Mouse (Mus musculus): ENCODE measurements around the gene Mettl27. TPM values are rescaled to one million over a fixed set of nuclear protein-coding genes. Genes with fewer than 3 reads are reported as not detected.
"Not testable (repeated sequence)": the region's sequence is repeated elsewhere in the genome, so short reads cannot be mapped to it uniquely, and the experiment has no call there.

Mettl27 gene
- total and polyA plus RNA-seq, 2 experiments from 2014 or later, result 10.1 to 11.2 TPM

- Histone ChIP-seq H3K4me2 (ENCODE audit: low read depth) (no peak overlapping the region), H3K36me3 (ENCODE audit: insufficient read depth) (no peaks in the 10 kb centered on the region), H3K9me3 (ENCODE audit: low read length) (no peaks in the 10 kb centered on the region), H3K4me1 (ENCODE audit: insufficient read depth) (no peaks in the 10 kb centered on the region), H3K9ac (no peak overlapping the region), H3K4me3 (ENCODE audit: low read depth, low read length) (no peak overlapping the region), H3K27ac (ENCODE audit: low read depth, low read length) (no peak overlapping the region), H3K27me3 (ENCODE audit: insufficient read depth, low read length) (no peaks in the 10 kb centered on the region)
- TF ChIP-seq CTCF (IDR thresholded peaks at IDR 0.05; ENCODE audit: low read depth), result no peak
- ATAC-seq, result no peak
- WGBS, result 67% methylated on average over 6 of the region's 6 CpGs
- no peak for DNase-seq
Observed at GRCm38 (mm10) chr5:134920106-134920687, 12.0 kb upstream of the Mettl27 start.

GRCm38 (mm10) chr5:134921106-134921505, 11.1 kb upstream of the Mettl27 start:
- Histone ChIP-seq H3K27ac (ENCODE audit: low read depth, low read length) (no peak overlapping the region), H3K27me3 (ENCODE audit: insufficient read depth, low read length) (no peaks in the 10 kb centered on the region), H3K9me3 (ENCODE audit: low read length) (no peaks in the 10 kb centered on the region), H3K9ac (no peak overlapping the region), H3K36me3 (ENCODE audit: insufficient read depth) (no peaks in the 10 kb centered on the region), H3K4me1 (ENCODE audit: insufficient read depth) (no peaks in the 10 kb centered on the region), H3K4me2 (ENCODE audit: low read depth) (no peak overlapping the region), H3K4me3 (ENCODE audit: low read depth, low read length) (no peak overlapping the region)
- ATAC-seq, result no peak
- 89% methylated on average over 8 of the region's 8 CpGs for WGBS
- DNase-seq, result no peak
- no peak for TF ChIP-seq CTCF (IDR thresholded peaks at IDR 0.05; ENCODE audit: low read depth)

- H3K4me1 ChIP-seq (ENCODE audit: insufficient read depth), result no peaks in the 10 kb centered on the region
- 49% methylated on average over 6 of the region's 6 CpGs for WGBS
- DNase-seq, result no peak
- no peak for TF ChIP-seq CTCF (IDR thresholded peaks at IDR 0.05; ENCODE audit: low read depth)
- no peak overlapping the region for H3K9ac ChIP-seq
- H3K4me3 ChIP-seq (ENCODE audit: low read depth, low read length), result no peak overlapping the region
- no peak overlapping the region for H3K27ac ChIP-seq (ENCODE audit: low read depth, low read length)
- no peaks in the 10 kb centered on the region for H3K27me3 ChIP-seq (ENCODE audit: insufficient read depth, low read length)
- no peak overlapping the region for H3K4me2 ChIP-seq (ENCODE audit: low read depth)
- H3K9me3 ChIP-seq (ENCODE audit: low read length), result no peaks in the 10 kb centered on the region
- no peaks in the 10 kb centered on the region for H3K36me3 ChIP-seq (ENCODE audit: insufficient read depth)
- ATAC-seq, result no peak
Observed at GRCm38 (mm10) chr5:134923141-134923540, 9.0 kb upstream of the Mettl27 start.

DNA sequence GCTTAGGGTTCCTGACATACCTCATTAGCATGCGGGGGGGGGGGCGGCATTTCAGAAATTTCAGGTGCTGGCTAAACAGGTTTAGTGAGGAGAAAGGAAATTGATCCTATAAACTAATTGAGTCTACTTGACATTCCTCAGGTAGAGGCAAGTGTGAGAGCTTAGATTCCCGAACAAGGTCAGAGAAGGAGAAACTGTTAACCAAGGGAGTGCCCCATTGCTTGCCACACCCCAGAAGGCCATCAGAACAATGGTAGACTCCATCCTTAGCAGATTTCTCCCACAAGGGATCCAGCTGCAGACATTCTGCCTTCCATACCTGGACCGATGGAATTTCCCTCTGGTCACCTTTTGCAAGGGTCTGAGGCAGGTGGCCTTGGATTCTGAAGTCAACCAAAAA, 5.4 kb upstream of the Mettl27 start:
- no peak overlapping the region for H3K4me3 ChIP-seq (ENCODE audit: low read depth, low read length)
- H3K27me3 ChIP-seq (ENCODE audit: insufficient read depth, low read length), result no peaks in the 10 kb centered on the region
- no peaks in the 10 kb centered on the region for H3K4me1 ChIP-seq (ENCODE audit: insufficient read depth)
- WGBS, result 86% methylated on average over 4 of the region's 4 CpGs
- H3K9ac ChIP-seq, result no peak overlapping the region
- no peak for ATAC-seq
- no peak overlapping the region for H3K4me2 ChIP-seq (ENCODE audit: low read depth)
- no peak overlapping the region for H3K27ac ChIP-seq (ENCODE audit: low read depth, low read length)
- no peak for TF ChIP-seq CTCF (IDR thresholded peaks at IDR 0.05; ENCODE audit: low read depth)
- no peaks in the 10 kb centered on the region for H3K9me3 ChIP-seq (ENCODE audit: low read length)
- no peaks in the 10 kb centered on the region for H3K36me3 ChIP-seq (ENCODE audit: insufficient read depth)
- DNase-seq, result no peak

- TF ChIP-seq CTCF (IDR thresholded peaks at IDR 0.05; ENCODE audit: low read depth), result no peak
- 87% methylated on average over 2 of the region's 2 CpGs for WGBS
Observed at GRCm38 (mm10) chr5:134929988-134930387, 2.2 kb upstream of the Mettl27 start.

GRCm38 (mm10) chr5:134932903-134933276, 722 bp downstream of the Mettl27 start:
- Histone ChIP-seq H3K9me3 (ENCODE audit: low read length) (no peaks in the 10 kb centered on the region), H3K27me3 (ENCODE audit: insufficient read depth, low read length) (no peaks in the 10 kb centered on the region), H3K27ac (ENCODE audit: low read depth, low read length) (no peak overlapping the region), H3K4me1 (ENCODE audit: insufficient read depth) (no peaks in the 10 kb centered on the region), H3K4me2 (ENCODE audit: low read depth) (peak overlapping the region; percentile 100), H3K4me3 (ENCODE audit: low read depth, low read length) (peak overlapping the region; percentile 63), H3K36me3 (ENCODE audit: insufficient read depth) (no peaks in the 10 kb centered on the region), H3K9ac (peak overlapping the region; percentile 56)
- ATAC-seq, result peak; percentile 19; the same call in 1 of the 2 replicates
- peak; percentile 64 for DNase-seq
- WGBS, result 49% methylated on average over 9 of the region's 9 CpGs
- peak; percentile 46 for TF ChIP-seq CTCF (IDR thresholded peaks at IDR 0.05; ENCODE audit: low read depth)

More at GRCm38 (mm10) chr5:134929988-134930387, 2.2 kb upstream of the Mettl27 start:
- H3K4me1 ChIP-seq (ENCODE audit: insufficient read depth), result no peaks in the 10 kb centered on the region
- no peaks in the 10 kb centered on the region for H3K9me3 ChIP-seq (ENCODE audit: low read length)
- no peak for ATAC-seq
- H3K27ac ChIP-seq (ENCODE audit: low read depth, low read length), result no peak overlapping the region
- DNase-seq, result no peak
- H3K36me3 ChIP-seq (ENCODE audit: insufficient read depth), result no peaks in the 10 kb centered on the region
- no peak overlapping the region for H3K4me2 ChIP-seq (ENCODE audit: low read depth)
- H3K27me3 ChIP-seq (ENCODE audit: insufficient read depth, low read length), result no peaks in the 10 kb centered on the region
- H3K4me3 ChIP-seq (ENCODE audit: low read depth, low read length), result no peak overlapping the region
- no peak overlapping the region for H3K9ac ChIP-seq

DNA sequence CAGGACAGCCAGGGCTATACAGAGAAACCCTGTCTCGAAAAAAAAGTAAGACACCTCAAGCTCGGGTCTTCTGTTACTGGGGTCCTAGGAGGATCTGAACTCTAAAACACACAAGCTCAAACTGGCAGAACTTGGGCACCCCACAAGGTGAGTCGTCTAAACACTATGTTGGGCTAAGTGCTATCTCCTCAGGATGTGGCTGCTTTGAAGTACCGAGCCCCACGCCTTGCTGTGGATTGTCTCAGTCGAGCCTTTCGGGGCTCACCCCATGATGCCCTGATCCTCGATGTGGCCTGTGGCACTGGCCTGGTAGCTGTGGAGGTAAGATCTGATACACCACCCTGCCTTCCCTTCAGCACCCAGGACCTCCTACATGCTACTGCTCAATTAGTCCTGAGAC, 1.1 kb downstream of the Mettl27 start:
- H3K36me3 ChIP-seq (ENCODE audit: insufficient read depth), result no peaks in the 10 kb centered on the region
- H3K9me3 ChIP-seq (ENCODE audit: low read length), result no peaks in the 10 kb centered on the region
- no peak for TF ChIP-seq CTCF (IDR thresholded peaks at IDR 0.05; ENCODE audit: low read depth)
- WGBS, result 93% methylated on average over 8 of the region's 8 CpGs
- ATAC-seq (no peak), DNase-seq (no peak)
- H3K27ac ChIP-seq (ENCODE audit: low read depth, low read length), result no peak overlapping the region
- H3K9ac ChIP-seq, result no peak overlapping the region
- H3K4me3 ChIP-seq (ENCODE audit: low read depth, low read length), result no peak overlapping the region
- H3K4me2 ChIP-seq (ENCODE audit: low read depth), result no peak overlapping the region
- no peaks in the 10 kb centered on the region for H3K4me1 ChIP-seq (ENCODE audit: insufficient read depth)
- no peaks in the 10 kb centered on the region for H3K27me3 ChIP-seq (ENCODE audit: insufficient read depth, low read length)

- H3K4me3 ChIP-seq (ENCODE audit: low read depth, low read length); H3K4me1 ChIP-seq (ENCODE audit: insufficient read depth); ATAC-seq; H3K27me3 ChIP-seq (ENCODE audit: insufficient read depth, low read length); H3K4me2 ChIP-seq (ENCODE audit: low read depth); H3K9ac ChIP-seq; H3K36me3 ChIP-seq (ENCODE audit: insufficient read depth); H3K27ac ChIP-seq (ENCODE audit: low read depth, low read length); H3K9me3 ChIP-seq (ENCODE audit: low read length); DNase-seq: not testable (repeated sequence)
- 88% methylated on average over 5 of the region's 5 CpGs for WGBS
Observed at GRCm38 (mm10) chr5:134933686-134934085, 1.5 kb downstream of the Mettl27 start.
